Mouse (Mus musculus) telencephalon, adult 2 months (tissue): ENCODE measurements around the gene 5530400C23Rik.
"Not testable (repeated sequence)": the region's sequence is repeated elsewhere in the genome, so short reads cannot be mapped to it uniquely, and the experiment has no call there.

Source experiments
- DNase-seq: peaks from one replicate; pipeline ENCODE4 v3.0.0-alpha.2; 2011; ENCODE audit warnings: low read depth, low spot score

Gene 5530400C23Rik

GRCm38 (mm10) chr6:133291916-133292315 is at the start of gene 5530400C23Rik:
5530400C23Rik (plus strand) TSS chr6:133292216.
- not testable (repeated sequence) for DNase-seq

GRCm38 (mm10) chr6:133305952-133306715 is 14.1 kb downstream of the 5530400C23Rik start:
- no peak for DNase-seq

GRCm38 (mm10) chr6:133313896-133314295 is 21.9 kb downstream of the 5530400C23Rik start:
- not testable (repeated sequence) for DNase-seq

DNA sequence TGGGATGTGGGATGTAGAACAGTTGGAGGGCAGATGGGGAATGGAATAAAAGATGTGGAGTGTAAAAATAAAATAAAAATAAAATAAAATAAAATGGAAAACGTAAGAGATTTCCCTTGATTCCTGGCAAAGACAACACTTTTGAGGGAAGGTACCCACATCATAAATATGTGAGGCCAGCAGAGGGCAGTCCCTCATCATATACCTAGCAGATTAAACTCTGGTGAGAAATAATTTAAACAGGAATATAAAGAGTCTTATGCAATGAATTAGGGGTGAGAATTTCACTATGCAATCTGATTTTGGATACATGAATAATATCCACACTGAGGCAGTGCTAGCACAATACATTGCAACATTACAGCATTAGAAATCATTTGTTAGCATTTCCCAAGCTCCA is 46.5 kb downstream of the 5530400C23Rik start:
- DNase-seq: no peak

- not testable (repeated sequence) for DNase-seq
These were observed 49.7 kb downstream of the 5530400C23Rik start for GRCm38 (mm10) chr6:133341731-133342130.
